16 mouse cellular contexts compared by ENCODE assay signal in genomic region chr1:24219041-24219440, GRCm38 (mm10). TPM values are rescaled to one million over a fixed set of nuclear protein-coding genes. Genes with fewer than 3 reads are reported as not detected.
DNase-seq lines count a peak whose midpoint lies in the region; ATAC-seq lines count a peak whose summit lies in the region.
"Had no signal": no experiment of that assay in that cellular context is flagged by ENCODE, and none has a peak within 500 bp of the region (broad histone marks: within the 10 kb centered on the region; RNA-seq: fewer than 3 reads in every experiment).

No protein-coding gene starts in this region.

- H3K4me2 ChIP-seq in hindbrain, embryonic 11.5 days (replicated peaks; ENCODE audit: low read depth, low read length) = no peak overlapping the region
- no peak overlapping the region for H3K4me2 ChIP-seq in forebrain, embryonic 16.5 days (ENCODE audit: low read length)
- peak overlapping the region; percentile 20 for H3K4me2 ChIP-seq in midbrain, embryonic 16.5 days (ENCODE audit: low read length)
- no peak overlapping the region for H3K4me2 ChIP-seq in kidney, embryonic 14.5 days (replicated peaks; ENCODE audit: low read depth, low read length)
- H3K4me2 ChIP-seq: embryonic facial prominence, embryonic 13.5 days; liver, embryonic 15.5 days; neural tube, embryonic 12.5 days had no signal

- no peak overlapping the region for H3K27ac ChIP-seq in hindbrain, embryonic 11.5 days (ENCODE audit: low read depth, low read length)
- H3K27ac ChIP-seq in hindbrain, embryonic 10.5 days = no peak overlapping the region
- no peak overlapping the region for H3K27ac ChIP-seq in forebrain, embryonic 16.5 days (ENCODE audit: low read length)
- H3K27ac ChIP-seq in midbrain, embryonic 16.5 days (ENCODE audit: low read length) = peak overlapping the region; percentile 54
- H3K27ac ChIP-seq in kidney, embryonic 14.5 days (ENCODE audit: low read depth, low read length) = no peak overlapping the region
- H3K27ac ChIP-seq: embryonic facial prominence, embryonic 13.5 days; liver, embryonic 15.5 days; neural tube, embryonic 12.5 days had no signal

- no peak overlapping the region for H3K4me3 ChIP-seq in hindbrain, embryonic 11.5 days (ENCODE audit: low read depth, low read length)
- no peak overlapping the region for H3K4me3 ChIP-seq in hindbrain, embryonic 10.5 days
- H3K4me3 ChIP-seq in forebrain, embryonic 16.5 days (replicated peaks; ENCODE audit: low read length) = no peak overlapping the region
- no peak overlapping the region for H3K4me3 ChIP-seq in midbrain, embryonic 16.5 days (ENCODE audit: low read depth, low read length)
- H3K4me3 ChIP-seq in kidney, embryonic 14.5 days (ENCODE audit: low read length) = no peak overlapping the region
- H3K4me3 ChIP-seq: embryonic facial prominence, embryonic 13.5 days; liver, embryonic 15.5 days; neural tube, embryonic 12.5 days had no signal

- ATAC-seq in hindbrain, embryonic 11.5 days (ENCODE audit: low FRiP score) = peak; percentile 67; the same call in 1 of the 2 replicates
- ATAC-seq in forebrain, embryonic 16.5 days = peak; percentile 75
- peak; percentile 96 for ATAC-seq in midbrain, embryonic 16.5 days
- no peak for ATAC-seq in kidney, embryonic 14.5 days (ENCODE audit: low FRiP score, low TSS enrichment)
- ATAC-seq: CD4-positive, CD25-positive, alpha-beta regulatory T cell, adult 4 months had no signal

- no peak overlapping the region for H3K9ac ChIP-seq in hindbrain, embryonic 11.5 days (ENCODE audit: low read depth, low read length)
- H3K9ac ChIP-seq in forebrain, embryonic 16.5 days (replicated peaks; ENCODE audit: low read depth, low read length) = no peak overlapping the region
- H3K9ac ChIP-seq in midbrain, embryonic 16.5 days (ENCODE audit: low read depth, low read length) = no peak overlapping the region
- no peak overlapping the region for H3K9ac ChIP-seq in kidney, embryonic 14.5 days (ENCODE audit: low read depth, low read length)
- H3K9ac ChIP-seq: embryonic facial prominence, embryonic 13.5 days; liver, embryonic 15.5 days; neural tube, embryonic 12.5 days had no signal

- DNase-seq in hindbrain, embryonic 11.5 days (ENCODE audit: low spot score) = no peak
- no peak for DNase-seq in hindbrain, embryonic 10.5 days (ENCODE audit: low spot score)
- DNase-seq in right cerebral cortex, adult 2 months (ENCODE audit: low spot score in 2 of 2) = peak; percentile 34 to 36
- DNase-seq in right cerebral cortex, postnatal 4 days = no peak
- DNase-seq in heart, adult 8-10 months (ENCODE audit: low spot score) = no peak
- DNase-seq: adrenal gland, postnatal 10 days; cerebellum, adult 11-12 months; kidney, adult 11 months had no signal

- 38% methylated on average over 6 of the region's 6 CpGs for WGBS in hindbrain, embryonic 11.5 days
- 31% methylated on average over 6 of the region's 6 CpGs for WGBS in hindbrain, embryonic 10.5 days
- WGBS in forebrain, embryonic 16.5 days = 38% methylated on average over 6 of the region's 6 CpGs
- 11% methylated on average over 6 of the region's 6 CpGs for WGBS in midbrain, embryonic 16.5 days
- WGBS in kidney, embryonic 14.5 days = 65% methylated on average over 6 of the region's 6 CpGs

- H3K9me3 ChIP-seq in hindbrain, embryonic 11.5 days (ENCODE audit: control insufficient read depth, low read length) = no peaks in the 10 kb centered on the region
- H3K9me3 ChIP-seq in hindbrain, embryonic 10.5 days = no peaks in the 10 kb centered on the region
- H3K9me3 ChIP-seq in forebrain, embryonic 16.5 days (ENCODE audit: control insufficient read depth, low read length) = no peaks in the 10 kb centered on the region
- H3K9me3 ChIP-seq in midbrain, embryonic 16.5 days (replicated peaks; ENCODE audit: control insufficient read depth, low read length, poor library complexity, severe bottlenecking) = no peaks in the 10 kb centered on the region
- no peaks in the 10 kb centered on the region for H3K9me3 ChIP-seq in kidney, embryonic 14.5 days (ENCODE audit: control insufficient read depth, low read length)
- H3K9me3 ChIP-seq: embryonic facial prominence, embryonic 13.5 days; liver, embryonic 15.5 days; neural tube, embryonic 12.5 days had no signal

- no peaks in the 10 kb centered on the region for H3K36me3 ChIP-seq in hindbrain, embryonic 11.5 days (ENCODE audit: control insufficient read depth, insufficient read depth, low read length)
- no peaks in the 10 kb centered on the region for H3K36me3 ChIP-seq in hindbrain, embryonic 10.5 days
- no peaks in the 10 kb centered on the region for H3K36me3 ChIP-seq in forebrain, embryonic 16.5 days (ENCODE audit: control insufficient read depth, insufficient read depth)
- H3K36me3 ChIP-seq in midbrain, embryonic 16.5 days (ENCODE audit: control insufficient read depth, insufficient read depth, low read length) = no peaks in the 10 kb centered on the region
- H3K36me3 ChIP-seq in kidney, embryonic 14.5 days (ENCODE audit: control insufficient read depth, insufficient read depth, low read length) = no peaks in the 10 kb centered on the region
- H3K36me3 ChIP-seq: embryonic facial prominence, embryonic 13.5 days; liver, embryonic 15.5 days; neural tube, embryonic 12.5 days had no signal

- H3K4me1 ChIP-seq in hindbrain, embryonic 11.5 days (replicated peaks; ENCODE audit: control insufficient read depth, insufficient read depth, low read length) = no peaks in the 10 kb centered on the region
- H3K4me1 ChIP-seq in hindbrain, embryonic 10.5 days (replicated peaks) = peaks cover 5% of the 10 kb centered on the region; the same call in 1 of the 2 replicates
- 0 out of 2 replicates have a peak, but pooled peaks cover 2% of the 10 kb centered on the region for H3K4me1 ChIP-seq in forebrain, embryonic 16.5 days (replicated peaks; ENCODE audit: control insufficient read depth, insufficient read depth, low read length)
- peaks cover 6% of the 10 kb centered on the region for H3K4me1 ChIP-seq in midbrain, embryonic 16.5 days (ENCODE audit: control insufficient read depth, insufficient read depth, low read length)
- no peaks in the 10 kb centered on the region for H3K4me1 ChIP-seq in kidney, embryonic 14.5 days (ENCODE audit: control insufficient read depth, insufficient read depth, low read length)
- H3K4me1 ChIP-seq: embryonic facial prominence, embryonic 13.5 days; liver, embryonic 15.5 days; neural tube, embryonic 12.5 days had no signal

- no peaks in the 10 kb centered on the region for H3K27me3 ChIP-seq in hindbrain, embryonic 11.5 days (ENCODE audit: control insufficient read depth, insufficient read depth, low read length)
- H3K27me3 ChIP-seq in hindbrain, embryonic 10.5 days (ENCODE audit: insufficient read depth, poor library complexity, severe bottlenecking) = no peaks in the 10 kb centered on the region
- no peaks in the 10 kb centered on the region for H3K27me3 ChIP-seq in forebrain, embryonic 16.5 days (replicated peaks; ENCODE audit: control insufficient read depth, insufficient read depth, low read length)
- H3K27me3 ChIP-seq in midbrain, embryonic 16.5 days (ENCODE audit: control insufficient read depth, insufficient read depth, low read depth, low read length) = no peaks in the 10 kb centered on the region
- no peaks in the 10 kb centered on the region for H3K27me3 ChIP-seq in kidney, embryonic 14.5 days (ENCODE audit: control insufficient read depth, insufficient read depth, low read length)
- H3K27me3 ChIP-seq: embryonic facial prominence, embryonic 13.5 days; liver, embryonic 15.5 days; neural tube, embryonic 12.5 days had no signal

RNA-seq across cellular contexts. Expression of gene Col9a1, which starts 41.6 kb away (rescaled TPM):
- 23.5 and 26.8 TPM in 2 replicates for polyA plus RNA-seq in hindbrain, embryonic 11.5 days (2014; fragmentation: Nextera tagmentation; extraction: Ambion mirVana)
- polyA plus RNA-seq in hindbrain, embryonic 10.5 days (2016; fragmentation: Nextera tagmentation; extraction: Ambion mirVana) = 45.4 and 51.4 TPM in 2 replicates
- 1.0 and 3.8 TPM in 2 replicates for polyA plus RNA-seq in forebrain, embryonic 16.5 days (2015; fragmentation: Nextera tagmentation; extraction: Ambion mirVana)
- 1.7 and 1.8 TPM in 2 replicates for polyA plus RNA-seq in midbrain, embryonic 16.5 days (2015; fragmentation: Nextera tagmentation; extraction: Ambion mirVana)
- 4.6 and 6.4 TPM in 2 replicates for polyA plus RNA-seq in kidney, embryonic 14.5 days (2014; fragmentation: Nextera tagmentation; extraction: Ambion mirVana)
- total RNA-seq in heart, adult 8-10 months (2022) = not detected
- total RNA-seq: megakaryocyte progenitor cell, adult 5-6 weeks had no signal
- polyA plus RNA-seq: CD4-positive, CD25-positive, alpha-beta regulatory T cell, adult 4 months had no signal

Comparison
In these comparisons a context has a peak if more than half of its experiments do, and no peak if none do; other contexts are left out.
1. DNase-seq: peak in right cerebral cortex, adult 2 months (2 of 2); none in hindbrain, embryonic 11.5 days (single experiment), hindbrain, embryonic 10.5 days (single experiment), right cerebral cortex, postnatal 4 days (single experiment) and heart, adult 8-10 months (single experiment).